Mouse (Mus musculus): Measurements from ENCODE around the gene Spaca4. TPM values are rescaled to one million over a fixed set of nuclear protein-coding genes. Genes with fewer than 3 reads are reported as not detected.

The Spaca4 gene
- total RNA-seq, 2 experiments from 2014 or later, result not detected

GRCm38 (mm10) chr7:45681046-45681736 lies 44.4 kb downstream of the Spaca4 start:
- intact Hi-C loops (cut with DNase I), result loop anchor here (5.0 to 10.0 kb wide), 3 partner anchors 39 to 206 kb away; no protein-coding TSS in a partner anchor
- DNase-seq (ENCODE audit: low spot score in 2 of 2), result no peak

- intact Hi-C loops (cut with DNase I), result loop anchor here (5.0 to 10.0 kb wide), 3 partner anchors 38 to 205 kb away; no protein-coding TSS in a partner anchor
- no peak for DNase-seq (ENCODE audit: low spot score in 2 of 2)
Observed at GRCm38 (mm10) chr7:45679966-45680621, 45.5 kb downstream of the Spaca4 start.

- DNase-seq (ENCODE audit: low spot score in 2 of 2), result no peak
- intact Hi-C loops (cut with DNase I), result no loop called here
Observed at GRCm38 (mm10) chr7:45678513-45678912, 47.1 kb downstream of the Spaca4 start.

GRCm38 (mm10) chr7:45677627-45678295 lies 47.9 kb downstream of the Spaca4 start:
- intact Hi-C loops (cut with DNase I), result no loop called here
- DNase-seq (ENCODE audit: low spot score in 2 of 2), result no peak

Other genes starting within 250 kb of the Spaca4 start
- gene Tulp2, start 243.9 kb downstream of the Spaca4 start, total RNA-seq (2021), result not detected
- gene Gm45808, start 239.0 kb downstream of the Spaca4 start, total RNA-seq (2021), result under 1 TPM in 1 of 2 experiments, not detected in 1; 0.57 TPM
- 1 to 10 TPM; 4.0 to 4.8 TPM for gene Dhdh, start 237.0 kb downstream of the Spaca4 start, total RNA-seq (2021)
- 10 to 100 TPM; 96.8 to 98.9 TPM for gene Nucb1, start 215.4 kb downstream of the Spaca4 start, total RNA-seq (2021)
- gene Ppp1r15a, start 199.5 kb downstream of the Spaca4 start, total RNA-seq (2021), result 10 to 100 TPM; 24.2 to 31.3 TPM
- 1 to 10 TPM; 3.7 to 5.2 TPM for gene Plekha4, start 199.5 kb downstream of the Spaca4 start, total RNA-seq (2021)
- gene Hsd17b14, start 170.9 kb downstream of the Spaca4 start, total RNA-seq (2021), result under 1 TPM in 1 of 2 experiments, not detected in 1; 0.39 TPM
- 10 to 100 TPM; 18.8 to 27.5 TPM for gene Bcat2, start 155.7 kb downstream of the Spaca4 start, total RNA-seq (2021)
- gene Fgf21, start 110.3 kb downstream of the Spaca4 start, total RNA-seq (2021), result not detected
- gene Fut1, start 108.5 kb downstream of the Spaca4 start, total RNA-seq (2021), result not detected
- not detected for gene Izumo1, start 104.0 kb downstream of the Spaca4 start, total RNA-seq (2021)
- 1 to 10 TPM; 6.9 to 8.0 TPM for gene Rasip1, start 98.3 kb downstream of the Spaca4 start, total RNA-seq (2021)
- gene Mamstr, start 85.8 kb downstream of the Spaca4 start, total RNA-seq (2021), result 1 to 10 TPM; 4.1 to 5.1 TPM
- under 1 TPM in 1 of 2 experiments, not detected in 1; 0.63 TPM for gene Fut2, start 59.4 kb downstream of the Spaca4 start, total RNA-seq (2021)
- gene Ntn5, start 41.8 kb downstream of the Spaca4 start, total RNA-seq (2021), result 1 to 10 TPM; 4.2 to 5.7 TPM
- under 1 TPM; 0.37 to 0.48 TPM for gene Sec1, start 31.4 kb downstream of the Spaca4 start, total RNA-seq (2021)
- 100 to 1,000 TPM; 209 to 228 TPM for gene Car11, start 26.0 kb downstream of the Spaca4 start, total RNA-seq (2021)
- gene Dbp, start 20.7 kb downstream of the Spaca4 start, total RNA-seq (2021), result 100 to 1,000 TPM; 128 to 138 TPM
- 100 to 1,000 TPM; 284 to 337 TPM for gene Rpl18, start 10.4 kb downstream of the Spaca4 start, total RNA-seq (2021)
- 10 to 100 TPM; 29.9 to 30.0 TPM for gene Sphk2, start 7.8 kb downstream of the Spaca4 start, total RNA-seq (2021)
- gene Fam83e, start 4.6 kb downstream of the Spaca4 start, total RNA-seq (2021), result not detected
- gene Lmtk3, start 57.9 kb upstream of the Spaca4 start, total RNA-seq (2021), result 100 to 1,000 TPM; 225 to 267 TPM
- 10 to 100 TPM; 11.4 to 13.8 TPM for gene Sult2b1, start 58.9 kb upstream of the Spaca4 start, total RNA-seq (2021)
- 100 to 1,000 TPM; 199 to 210 TPM for gene Cyth2, start 88.8 kb upstream of the Spaca4 start, total RNA-seq (2021)
- 1 to 10 TPM; 2.3 to 3.0 TPM for gene Kcnj14, start 99.0 kb upstream of the Spaca4 start, total RNA-seq (2021)
- 10 to 100 TPM; 19.5 to 21.0 TPM for gene Grwd1, start 105.1 kb upstream of the Spaca4 start, total RNA-seq (2021)
- gene Kdelr1, start 147.0 kb upstream of the Spaca4 start, total RNA-seq (2021), result 10 to 100 TPM; 71.0 to 80.0 TPM
- 10 to 100 TPM; 10.2 to 12.3 TPM for gene Grin2d, start 152.6 kb upstream of the Spaca4 start, total RNA-seq (2021)
- gene Syngr4, start 170.9 kb upstream of the Spaca4 start, total RNA-seq (2021), result not detected
- gene Tmem143, start 171.1 kb upstream of the Spaca4 start, total RNA-seq (2021), result 10 to 100 TPM; 21.8 to 22.0 TPM
- gene Emp3, start 195.6 kb upstream of the Spaca4 start, total RNA-seq (2021), result 1 to 10 TPM; 2.9 to 4.1 TPM
- gene Ccdc114, start 198.3 kb upstream of the Spaca4 start, total RNA-seq (2021), result 1 to 10 TPM; 2.3 to 2.9 TPM

All from left cerebral cortex, postnatal 36 days (tissue).